Mouse (Mus musculus) thymus, adult 2 months (tissue): ENCODE data around the gene Atrnl1. TPM values are rescaled to one million over a fixed set of nuclear protein-coding genes. Genes with fewer than 3 reads are reported as not detected.

ENCODE experiments used
- DNase-seq: peaks from one replicate; pipeline ENCODE4 v3.0.0; 2021
- H3K27ac ChIP-seq: fragments of 200-500 bp; 2 replicates; pipeline ENCODE4 v1.5.1; 2012; ENCODE audit warnings: low read length, control low read depth; ENCODE audit not compliant: control insufficient read depth, insufficient read depth
- H3K27me3 ChIP-seq: fragments of 200-500 bp; 2 replicates; pipeline ENCODE4 v1.6.1; 2012; ENCODE audit warnings: mild to moderate bottlenecking, low read length, moderate library complexity, mixed read lengths; ENCODE audit not compliant: control insufficient read depth, insufficient read depth
- H3K36me3 ChIP-seq: fragments of 200-500 bp; 2 replicates; pipeline ENCODE4 v1.6.1; 2012; ENCODE audit warnings: mild to moderate bottlenecking, low read length, moderate library complexity; ENCODE audit not compliant: control insufficient read depth, insufficient read depth
- H3K4me1 ChIP-seq: fragments of 200-500 bp; replicated peaks from 2 replicates; pipeline ENCODE4 v1.6.1; 2012; ENCODE audit warnings: low read length; ENCODE audit not compliant: control insufficient read depth, insufficient read depth
- H3K4me3 ChIP-seq: fragments of 200-500 bp; 2 replicates; pipeline ENCODE4 v1.5.1; 2012; ENCODE audit warnings: mild to moderate bottlenecking, low read length, control low read depth, moderate library complexity; ENCODE audit not compliant: control insufficient read depth, insufficient read depth
- CTCF ChIP-seq: fragments of 200-500 bp; IDR thresholded peaks from 2 replicates; pipeline ENCODE4 v1.5.1; 2012; ENCODE audit warnings: mild to moderate bottlenecking, control low read depth, low read length, moderate library complexity, borderline replicate concordance; ENCODE audit not compliant: control insufficient read depth, poor library complexity, insufficient read depth; ENCODE audit errors: extremely low read depth
- POLR2A ChIP-seq: fragments of 200-500 bp; IDR thresholded peaks from 2 replicates; pipeline ENCODE4 v1.6.1; 2012; ENCODE audit warnings: mild to moderate bottlenecking, low read length, control low read depth, moderate library complexity; ENCODE audit not compliant: control insufficient read depth, poor library complexity, insufficient read depth; ENCODE audit errors: extremely low read depth
- WGBS: fragments of 180-500 bp; shearing (Covaris S2); methylation state at CpG from one replicate; pipeline ENCODE4 v1.1.7; 2018; 5-methylcytosine and 5-hydroxymethylcytosine counted together
- polyA plus RNA-seq: library from polyadenylated mRNA; depleted of rRNA; stranded (reverse); fragments of >200 nt; gene quantifications from 2 replicates; pipeline ENCODE4 v1.2.3, GENCODE M21; 2012

Atrnl1 gene
- polyA plus RNA-seq, 1 experiment: 8.2 TPM

- TF ChIP-seq POLR2A (no peak), CTCF (no peak)
- Histone ChIP-seq H3K4me1 (peaks cover 16% of the 10 kb centered on the region), H3K36me3 (no peaks in the 10 kb centered on the region), H3K4me3 (no peak overlapping the region), H3K27ac (no peak overlapping the region), H3K27me3 (no peaks in the 10 kb centered on the region)
- no peak for DNase-seq
- WGBS: 95% methylated on average over 5 of the region's 5 CpGs
Measured at GRCm38 (mm10) chr19:58099539-58099938, 488.7 kb downstream of the Atrnl1 start.

- DNase-seq: no peak
- TF ChIP-seq CTCF (no peak), POLR2A (no peak)
- Histone ChIP-seq H3K4me1 (peaks cover 16% of the 10 kb centered on the region), H3K27ac (no peak overlapping the region), H3K36me3 (no peaks in the 10 kb centered on the region), H3K4me3 (no peak overlapping the region), H3K27me3 (no peaks in the 10 kb centered on the region)
- WGBS: 94% methylated on average over 4 of the region's 4 CpGs
Measured at GRCm38 (mm10) chr19:58100381-58100780, 489.5 kb downstream of the Atrnl1 start.

GRCm38 (mm10) chr19:58104544-58104943 is 493.7 kb downstream of the Atrnl1 start:
- Histone ChIP-seq H3K27ac (no peak overlapping the region), H3K4me3 (no peak overlapping the region), H3K27me3 (no peaks in the 10 kb centered on the region), H3K4me1 (peaks cover 8% of the 10 kb centered on the region), H3K36me3 (no peaks in the 10 kb centered on the region)
- 25% methylated on average over 7 of the region's 7 CpGs for WGBS
- no peak for TF ChIP-seq POLR2A
- no peak for TF ChIP-seq CTCF
- peak; percentile 7 for DNase-seq

- Histone ChIP-seq H3K4me1 (peaks cover 8% of the 10 kb centered on the region), H3K27me3 (no peaks in the 10 kb centered on the region), H3K4me3 (no peak overlapping the region), H3K27ac (no peak overlapping the region), H3K36me3 (no peaks in the 10 kb centered on the region)
- no peak for TF ChIP-seq POLR2A
- TF ChIP-seq CTCF: no peak
- no peak for DNase-seq
- WGBS: 94% methylated on average over 10 of the region's 10 CpGs
Measured at GRCm38 (mm10) chr19:58107632-58108031, 496.8 kb downstream of the Atrnl1 start.

GRCm38 (mm10) chr19:58110491-58110890 is 499.7 kb downstream of the Atrnl1 start:
- Histone ChIP-seq H3K4me1 (peaks cover 3% of the 10 kb centered on the region), H3K4me3 (no peak overlapping the region), H3K27ac (no peak overlapping the region), H3K27me3 (no peaks in the 10 kb centered on the region), H3K36me3 (no peaks in the 10 kb centered on the region)
- no peak for TF ChIP-seq POLR2A
- TF ChIP-seq CTCF: no peak
- DNase-seq: no peak
- 98% methylated on average over 3 of the region's 3 CpGs for WGBS

GRCm38 (mm10) chr19:58111291-58111690 is 500.5 kb downstream of the Atrnl1 start:
- TF ChIP-seq CTCF: no peak
- no peak for TF ChIP-seq POLR2A
- Histone ChIP-seq H3K4me1 (peaks cover 3% of the 10 kb centered on the region), H3K36me3 (no peaks in the 10 kb centered on the region), H3K27me3 (no peaks in the 10 kb centered on the region), H3K4me3 (no peak overlapping the region), H3K27ac (no peak overlapping the region)
- no peak for DNase-seq
- WGBS: 97% methylated on average over 6 of the region's 6 CpGs

- Histone ChIP-seq H3K36me3 (no peaks in the 10 kb centered on the region), H3K27me3 (no peaks in the 10 kb centered on the region), H3K4me3 (no peak overlapping the region), H3K4me1 (no peaks in the 10 kb centered on the region), H3K27ac (no peak overlapping the region)
- TF ChIP-seq CTCF: no peak
- no peak for TF ChIP-seq POLR2A
- no peak for DNase-seq
- 86% methylated on average over 5 of the region's 5 CpGs for WGBS
Measured at GRCm38 (mm10) chr19:58112151-58112550, 501.3 kb downstream of the Atrnl1 start.
